Mouse (Mus musculus) limb, embryonic 11.5 days (tissue): Measurements from ENCODE around the gene Gorasp1. TPM values are rescaled to one million over a fixed set of nuclear protein-coding genes. Genes with fewer than 3 reads are reported as not detected.

ENCODE experiments used
- ATAC-seq: fragments of 200-750 bp; cut with Nextera tagmentation; 2 replicates; pipeline ENCODE4 v1.8.0; 2017; ENCODE audit warnings: low read depth; ENCODE audit not compliant: insufficient number of reproducible peaks, low FRiP score, low TSS enrichment
- DNase-seq: peaks from one replicate; pipeline ENCODE4 v3.0.0-alpha.2; 2015; ENCODE audit warnings: low spot score
- H3K27ac ChIP-seq: fragments of 300-500 bp; sonication (generic); replicated peaks from 2 replicates; pipeline ENCODE4 v1.5.1; 2014; ENCODE audit warnings: low read depth, mild to moderate bottlenecking, low read length
- H3K27me3 ChIP-seq: fragments of 300-500 bp; sonication (generic); 2 replicates; pipeline ENCODE4 v1.6.1; 2014; ENCODE audit warnings: mild to moderate bottlenecking, low read length, mixed read lengths; ENCODE audit not compliant: control insufficient read depth, insufficient read depth
- H3K36me3 ChIP-seq: fragments of 300-500 bp; sonication (generic); 2 replicates; pipeline ENCODE4 v1.6.1; 2014; ENCODE audit warnings: mild to moderate bottlenecking, low read length, moderate library complexity, mixed read lengths; ENCODE audit not compliant: control insufficient read depth, insufficient read depth
- H3K4me1 ChIP-seq: fragments of 300-500 bp; sonication (generic); 2 replicates; pipeline ENCODE4 v1.6.1; 2014; ENCODE audit warnings: low read length, mixed read lengths; ENCODE audit not compliant: control insufficient read depth, insufficient read depth
- H3K4me2 ChIP-seq: fragments of 300-500 bp; sonication (generic); 2 replicates; pipeline ENCODE4 v1.6.1; 2014; ENCODE audit warnings: low read depth, mild to moderate bottlenecking, moderate library complexity; ENCODE audit not compliant: severe bottlenecking
- H3K4me3 ChIP-seq: fragments of 300-500 bp; sonication (generic); 2 replicates; pipeline ENCODE4 v1.5.1; 2014; ENCODE audit warnings: low read depth, low read length
- H3K9ac ChIP-seq: fragments of 300-500 bp; sonication (generic); 2 replicates; pipeline ENCODE4 v1.6.1; 2014; ENCODE audit warnings: mild to moderate bottlenecking, low read length
- H3K9me3 ChIP-seq: fragments of 300-500 bp; sonication (generic); 2 replicates; pipeline ENCODE4 v1.6.1; 2016; ENCODE audit warnings: low read length; ENCODE audit not compliant: control insufficient read depth
- WGBS: fragments of 180-500 bp; shearing (Covaris S2); extraction: QIAGEN DNeasy Blood & Tissue Kit; methylation state at CpG from one replicate; pipeline ENCODE4 v1.1.7; 2014; 5-methylcytosine and 5-hydroxymethylcytosine counted together
- polyA plus RNA-seq: library from polyadenylated mRNA; unstranded; fragments of >200 nt; fragmentation: Nextera tagmentation; extraction: Ambion mirVana; gene quantifications from 2 replicates; pipeline ENCODE4 v1.2.1, GENCODE M21; 2014

Gene Gorasp1
- polyA plus RNA-seq, 1 experiment from 2014 or later = 23.3 TPM

GRCm38 (mm10) chr9:119932358-119932757 lies 5.0 kb downstream of the Gorasp1 start:
- Histone ChIP-seq H3K4me1 (0 out of 2 replicates have a peak, but pooled peaks cover 4% of the 10 kb centered on the region), H3K9me3 (no peaks in the 10 kb centered on the region), H3K4me3 (no peak overlapping the region), H3K4me2 (no peak overlapping the region), H3K27ac (no peak overlapping the region), H3K9ac (no peak overlapping the region), H3K27me3 (no peaks in the 10 kb centered on the region), H3K36me3 (peaks cover 15% of the 10 kb centered on the region)
- 90% methylated on average over 12 of the region's 12 CpGs for WGBS
- no peak for DNase-seq
- ATAC-seq = no peak

GRCm38 (mm10) chr9:119926497-119926896 lies 10.9 kb downstream of the Gorasp1 start:
- H3K36me3 ChIP-seq = peaks cover 30% of the 10 kb centered on the region
- DNase-seq (no peak), ATAC-seq (no peak)
- 89% methylated on average over 5 of the region's 5 CpGs for WGBS
- no peaks in the 10 kb centered on the region for H3K27me3 ChIP-seq
- no peak overlapping the region for H3K4me2 ChIP-seq
- no peak overlapping the region for H3K27ac ChIP-seq
- H3K9ac ChIP-seq = no peak overlapping the region
- no peaks in the 10 kb centered on the region for H3K4me1 ChIP-seq
- H3K4me3 ChIP-seq = no peak overlapping the region
- no peaks in the 10 kb centered on the region for H3K9me3 ChIP-seq

- Histone ChIP-seq H3K9me3 (no peaks in the 10 kb centered on the region), H3K27me3 (no peaks in the 10 kb centered on the region), H3K4me1 (no peaks in the 10 kb centered on the region), H3K4me2 (no peak overlapping the region), H3K9ac (no peak overlapping the region), H3K36me3 (peaks cover 32% of the 10 kb centered on the region), H3K4me3 (no peak overlapping the region), H3K27ac (no peak overlapping the region)
- no peak for ATAC-seq
- DNase-seq = no peak
- WGBS = 90% methylated on average over 8 of the region's 8 CpGs
Measured at GRCm38 (mm10) chr9:119925729-119926128, 11.6 kb downstream of the Gorasp1 start.

- Histone ChIP-seq H3K4me1 (no peaks in the 10 kb centered on the region), H3K4me2 (no peak overlapping the region), H3K27me3 (no peaks in the 10 kb centered on the region), H3K27ac (no peak overlapping the region), H3K9ac (no peak overlapping the region), H3K9me3 (no peaks in the 10 kb centered on the region), H3K4me3 (no peak overlapping the region), H3K36me3 (peaks cover 34% of the 10 kb centered on the region)
- 96% methylated on average over 16 of the region's 16 CpGs for WGBS
- DNase-seq (no peak), ATAC-seq (no peak)
Measured at GRCm38 (mm10) chr9:119925120-119925657, 12.2 kb downstream of the Gorasp1 start.

- WGBS = 97% methylated on average over 4 of the region's 4 CpGs
- peaks cover 33% of the 10 kb centered on the region for H3K36me3 ChIP-seq
- no peak overlapping the region for H3K4me2 ChIP-seq
- no peak overlapping the region for H3K4me3 ChIP-seq
- no peaks in the 10 kb centered on the region for H3K4me1 ChIP-seq
- H3K27ac ChIP-seq = no peak overlapping the region
- H3K9me3 ChIP-seq = no peaks in the 10 kb centered on the region
- no peak for DNase-seq
- no peak overlapping the region for H3K9ac ChIP-seq
- H3K27me3 ChIP-seq = no peaks in the 10 kb centered on the region
- no peak for ATAC-seq
Measured at GRCm38 (mm10) chr9:119923462-119923861, 13.9 kb downstream of the Gorasp1 start.

- H3K4me1 ChIP-seq = no peaks in the 10 kb centered on the region
- peaks cover 15% of the 10 kb centered on the region for H3K36me3 ChIP-seq
- 90% methylated on average over 1 of the region's 1 CpGs for WGBS
- ATAC-seq (no peak), DNase-seq (no peak)
- H3K9me3 ChIP-seq = no peaks in the 10 kb centered on the region
- H3K4me2 ChIP-seq = no peak overlapping the region
- no peaks in the 10 kb centered on the region for H3K27me3 ChIP-seq
- no peak overlapping the region for H3K9ac ChIP-seq
- H3K4me3 ChIP-seq = no peak overlapping the region
- no peak overlapping the region for H3K27ac ChIP-seq
Measured at GRCm38 (mm10) chr9:119919858-119920257, 17.5 kb downstream of the Gorasp1 start.

- H3K27me3 ChIP-seq = no peaks in the 10 kb centered on the region
- DNase-seq (no peak), ATAC-seq (no peak)
- H3K4me2 ChIP-seq = no peak overlapping the region
- H3K9ac ChIP-seq = no peak overlapping the region
- WGBS = 81% methylated on average over 13 of the region's 13 CpGs
- H3K4me3 ChIP-seq = no peak overlapping the region
- H3K4me1 ChIP-seq = no peaks in the 10 kb centered on the region
- H3K9me3 ChIP-seq = no peaks in the 10 kb centered on the region
- H3K36me3 ChIP-seq = peaks cover 18% of the 10 kb centered on the region
- H3K27ac ChIP-seq = no peak overlapping the region
Measured at GRCm38 (mm10) chr9:119913087-119913838, 24.1 kb downstream of the Gorasp1 start.

- H3K4me2 ChIP-seq = no peak overlapping the region
- no peaks in the 10 kb centered on the region for H3K9me3 ChIP-seq
- DNase-seq (no peak), ATAC-seq (no peak)
- H3K27me3 ChIP-seq = no peaks in the 10 kb centered on the region
- H3K4me1 ChIP-seq = no peaks in the 10 kb centered on the region
- H3K36me3 ChIP-seq = peaks cover 23% of the 10 kb centered on the region
- WGBS = 93% methylated on average over 3 of the region's 3 CpGs
- H3K4me3 ChIP-seq = no peak overlapping the region
- no peak overlapping the region for H3K27ac ChIP-seq
- no peak overlapping the region for H3K9ac ChIP-seq
Measured at GRCm38 (mm10) chr9:119909931-119910330, 27.4 kb downstream of the Gorasp1 start.
